Mouse (Mus musculus): ENCODE data around the gene Prps1. TPM values are rescaled to one million over a fixed set of nuclear protein-coding genes. Genes with fewer than 3 reads are reported as not detected.
A peak's percentile ranks its signal among the peaks of the same experiment; 100 is the strongest.

Prps1 gene
- polyA plus RNA-seq, 1 experiment from 2014 or later: 20.8 TPM

DNA sequence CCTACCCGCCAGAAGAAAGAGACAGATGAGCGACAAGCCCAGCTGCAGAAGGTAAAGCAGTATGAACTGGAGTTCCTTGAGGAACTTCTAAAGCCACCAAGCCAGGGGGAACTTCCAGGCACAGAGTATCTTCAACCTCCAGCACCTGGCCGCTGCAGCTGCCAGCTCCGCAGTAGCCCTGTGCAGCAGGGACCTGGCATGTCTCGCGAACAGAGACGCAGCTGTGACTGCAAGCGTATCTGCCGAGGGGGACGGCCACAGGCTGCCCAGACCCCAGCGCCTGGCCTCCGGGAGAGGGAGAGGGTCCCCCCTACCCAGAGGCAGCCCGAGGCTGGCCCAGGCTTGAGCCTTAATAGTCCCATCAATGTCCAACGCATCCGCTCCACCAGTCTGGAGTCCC is 24.4 kb upstream of the Prps1 start:
- Histone ChIP-seq H3K27ac (ENCODE audit: low read length) (no peak overlapping the region), H3K9me3 (ENCODE audit: low read length) (no peaks in the 10 kb centered on the region), H3K4me2 (replicated peaks; ENCODE audit: low read depth, low read length) (no peak overlapping the region), H3K4me1 (ENCODE audit: insufficient read depth, low read depth, low read length) (no peaks in the 10 kb centered on the region), H3K4me3 (ENCODE audit: low read depth, low read length) (no peak overlapping the region), H3K27me3 (replicated peaks; ENCODE audit: insufficient read depth, low read length) (no peaks in the 10 kb centered on the region), H3K36me3 (ENCODE audit: insufficient read depth, low read length) (no peaks in the 10 kb centered on the region), H3K9ac (replicated peaks; ENCODE audit: low read depth) (no peak overlapping the region)
- DNase-seq (ENCODE audit: low spot score) (no peak), ATAC-seq (no peak)
- TF ChIP-seq CTCF (IDR thresholded peaks at IDR 0.05) (no peak), EP300 (IDR thresholded peaks at IDR 0.05) (no peak)
- WGBS: 82% methylated on average over 15 of the region's 15 CpGs

DNA sequence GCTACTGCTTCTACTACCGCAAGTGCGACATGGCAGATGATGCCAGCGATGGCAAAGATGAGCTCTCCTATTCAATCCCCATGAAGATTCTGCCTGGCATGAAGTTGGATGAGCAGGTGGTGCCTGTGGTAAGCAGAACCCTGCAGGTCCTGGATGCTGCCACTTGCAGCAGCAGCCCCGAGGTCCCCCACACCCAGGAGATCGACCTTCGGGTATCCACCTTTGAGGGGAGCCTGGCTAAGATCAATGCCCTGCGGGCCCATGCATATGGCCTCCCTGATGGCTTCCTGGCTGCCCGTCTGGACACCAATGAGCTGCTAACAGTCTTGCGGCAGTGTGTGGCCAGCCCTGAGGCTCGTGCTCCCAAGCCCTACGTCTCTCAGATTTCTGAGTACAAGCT is 23.6 kb upstream of the Prps1 start:
- TF ChIP-seq CTCF (IDR thresholded peaks at IDR 0.05): no peak
- no peak for TF ChIP-seq EP300 (IDR thresholded peaks at IDR 0.05)
- ATAC-seq (no peak), DNase-seq (ENCODE audit: low spot score) (no peak)
- Histone ChIP-seq H3K4me2 (replicated peaks; ENCODE audit: low read depth, low read length) (no peak overlapping the region), H3K4me1 (ENCODE audit: insufficient read depth, low read depth, low read length) (no peaks in the 10 kb centered on the region), H3K27me3 (replicated peaks; ENCODE audit: insufficient read depth, low read length) (no peaks in the 10 kb centered on the region), H3K27ac (ENCODE audit: low read length) (no peak overlapping the region), H3K9me3 (ENCODE audit: low read length) (no peaks in the 10 kb centered on the region), H3K36me3 (ENCODE audit: insufficient read depth, low read length) (no peaks in the 10 kb centered on the region), H3K4me3 (ENCODE audit: low read depth, low read length) (no peak overlapping the region), H3K9ac (replicated peaks; ENCODE audit: low read depth) (no peak overlapping the region)
- 79% methylated on average over 11 of the region's 11 CpGs for WGBS

DNA sequence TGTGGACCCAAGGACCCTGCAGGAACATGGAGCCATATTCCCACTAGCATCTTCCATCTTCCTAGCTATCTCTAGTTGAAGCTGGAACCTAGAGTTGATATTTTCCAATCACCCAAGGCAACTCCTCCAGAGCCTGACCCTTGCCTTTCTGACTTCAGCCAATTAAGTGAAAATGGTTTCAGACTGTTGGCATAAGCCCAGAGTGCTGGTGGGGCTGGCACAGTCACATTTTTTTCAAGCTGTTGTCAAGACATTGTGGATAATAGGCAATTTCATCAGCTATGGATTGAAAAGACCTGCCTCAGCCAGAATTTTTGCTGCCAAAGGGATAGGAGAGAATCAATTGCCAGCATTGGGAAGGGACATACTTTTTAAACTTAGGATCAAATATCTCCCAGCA is 18.5 kb upstream of the Prps1 start:
- H3K9me3 ChIP-seq (ENCODE audit: low read length): no peaks in the 10 kb centered on the region
- H3K27ac ChIP-seq (ENCODE audit: low read length): no peak overlapping the region
- H3K9ac ChIP-seq (replicated peaks; ENCODE audit: low read depth): no peak overlapping the region
- no peak overlapping the region for H3K4me3 ChIP-seq (ENCODE audit: low read depth, low read length)
- no peak for TF ChIP-seq EP300 (IDR thresholded peaks at IDR 0.05)
- TF ChIP-seq CTCF (IDR thresholded peaks at IDR 0.05): no peak
- no peak for ATAC-seq
- DNase-seq (ENCODE audit: low spot score): no peak
- no peaks in the 10 kb centered on the region for H3K36me3 ChIP-seq (ENCODE audit: insufficient read depth, low read length)
- no peaks in the 10 kb centered on the region for H3K4me1 ChIP-seq (ENCODE audit: insufficient read depth, low read depth, low read length)
- no peaks in the 10 kb centered on the region for H3K27me3 ChIP-seq (replicated peaks; ENCODE audit: insufficient read depth, low read length)
- no peak overlapping the region for H3K4me2 ChIP-seq (replicated peaks; ENCODE audit: low read depth, low read length)

DNA sequence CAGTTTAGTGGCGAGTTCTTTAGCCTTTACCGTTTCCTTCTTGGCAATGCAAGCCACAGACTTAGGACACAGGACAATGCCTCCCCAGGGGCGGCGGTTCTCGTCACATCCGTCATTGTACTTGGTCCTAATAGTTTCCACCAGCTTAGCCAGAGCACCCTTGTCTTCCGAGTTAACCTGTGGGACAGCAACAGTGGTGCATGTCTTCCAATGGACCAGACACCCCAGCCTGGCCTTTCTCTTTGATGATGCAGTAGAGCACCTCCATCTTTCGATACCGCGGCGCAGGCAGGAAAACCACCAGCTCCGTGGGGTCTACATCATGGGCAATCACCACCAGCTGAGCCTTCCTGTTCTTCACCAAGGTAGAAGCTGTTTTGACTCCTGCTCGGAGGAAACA is 10.9 kb upstream of the Prps1 start:
- H3K4me3 ChIP-seq (ENCODE audit: low read depth, low read length): no peak overlapping the region
- no peak overlapping the region for H3K9ac ChIP-seq (replicated peaks; ENCODE audit: low read depth)
- no peak for DNase-seq (ENCODE audit: low spot score)
- H3K4me2 ChIP-seq (replicated peaks; ENCODE audit: low read depth, low read length): no peak overlapping the region
- TF ChIP-seq EP300 (IDR thresholded peaks at IDR 0.05): no peak
- no peak for TF ChIP-seq CTCF (IDR thresholded peaks at IDR 0.05)
- no peak for ATAC-seq
- no peaks in the 10 kb centered on the region for H3K9me3 ChIP-seq (ENCODE audit: low read length)
- no peaks in the 10 kb centered on the region for H3K4me1 ChIP-seq (ENCODE audit: insufficient read depth, low read depth, low read length)
- H3K36me3 ChIP-seq (ENCODE audit: insufficient read depth, low read length): no peaks in the 10 kb centered on the region
- H3K27me3 ChIP-seq (replicated peaks; ENCODE audit: insufficient read depth, low read length): no peaks in the 10 kb centered on the region
- H3K27ac ChIP-seq (ENCODE audit: low read length): no peak overlapping the region
- WGBS: 76% methylated on average over 13 of the region's 13 CpGs

DNA sequence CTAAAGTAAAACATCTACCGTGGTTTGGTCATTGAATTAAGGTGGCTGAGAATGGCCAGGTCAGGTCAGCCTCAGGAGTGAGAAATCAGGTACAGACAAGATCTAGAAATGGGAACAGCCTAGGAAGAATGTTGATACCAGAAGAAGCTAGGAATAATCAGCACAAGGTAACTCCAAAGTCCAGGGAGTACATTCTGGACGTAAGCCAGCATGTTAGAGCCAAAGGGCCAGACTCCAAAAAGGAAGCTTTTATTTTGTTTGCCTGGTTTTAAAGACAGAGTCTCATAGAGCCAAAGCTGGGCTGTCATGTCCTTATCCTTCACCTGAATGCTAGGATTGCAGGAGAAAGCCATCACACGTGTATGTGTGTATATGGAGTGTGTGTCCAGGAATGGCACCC is 6.3 kb upstream of the Prps1 start:
- DNase-seq (ENCODE audit: low spot score) (no peak), ATAC-seq (no peak)
- Histone ChIP-seq H3K4me3 (ENCODE audit: low read depth, low read length) (no peak overlapping the region), H3K4me1 (ENCODE audit: insufficient read depth, low read depth, low read length) (no peaks in the 10 kb centered on the region), H3K9ac (replicated peaks; ENCODE audit: low read depth) (no peak overlapping the region), H3K9me3 (ENCODE audit: low read length) (no peaks in the 10 kb centered on the region), H3K27me3 (replicated peaks; ENCODE audit: insufficient read depth, low read length) (no peaks in the 10 kb centered on the region), H3K4me2 (replicated peaks; ENCODE audit: low read depth, low read length) (no peak overlapping the region), H3K36me3 (ENCODE audit: insufficient read depth, low read length) (no peaks in the 10 kb centered on the region), H3K27ac (ENCODE audit: low read length) (no peak overlapping the region)
- TF ChIP-seq CTCF (IDR thresholded peaks at IDR 0.05): no peak
- no peak for TF ChIP-seq EP300 (IDR thresholded peaks at IDR 0.05)
- 48% methylated on average over 3 of the region's 3 CpGs for WGBS

DNA sequence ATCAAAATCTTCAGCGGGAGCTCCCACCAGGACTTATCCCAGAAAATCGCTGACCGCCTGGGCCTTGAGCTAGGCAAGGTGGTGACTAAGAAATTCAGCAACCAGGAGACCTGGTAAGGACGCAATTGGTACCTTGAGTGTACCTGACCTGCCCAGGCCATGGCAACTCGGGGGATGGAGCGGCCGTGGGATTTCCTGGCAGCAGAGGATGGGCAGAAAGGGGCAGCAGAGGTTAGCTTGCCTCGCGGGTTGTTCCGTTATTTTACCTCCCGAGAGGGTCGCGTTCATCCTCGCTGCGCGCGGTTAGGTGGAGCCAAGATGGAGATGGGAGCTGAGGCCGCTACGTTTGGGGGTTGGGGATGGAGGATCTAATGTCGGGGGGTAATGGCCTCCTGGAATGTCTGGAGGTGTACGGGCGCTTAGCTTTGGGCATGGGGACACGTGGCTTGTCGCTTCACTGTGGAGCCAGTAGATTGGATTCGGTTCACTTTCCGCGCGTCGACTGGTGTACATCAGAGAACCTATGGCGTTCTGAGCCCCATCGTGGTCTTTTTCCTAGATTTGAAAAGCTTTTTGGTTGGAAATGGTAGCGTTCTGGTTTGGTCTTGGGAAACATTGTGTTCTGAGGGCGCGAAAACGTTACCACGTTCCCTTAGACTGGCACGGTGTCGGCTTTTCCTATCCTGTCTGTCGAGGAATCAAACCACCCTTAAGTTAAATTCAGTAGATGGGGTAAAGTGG is 508 bp downstream of the Prps1 start:
- peak; percentile 43 for ATAC-seq
- Histone ChIP-seq H3K27ac (ENCODE audit: low read length) (no peak overlapping the region), H3K9ac (replicated peaks; ENCODE audit: low read depth) (no peak overlapping the region), H3K9me3 (ENCODE audit: low read length) (no peaks in the 10 kb centered on the region), H3K4me3 (ENCODE audit: low read depth, low read length) (peak overlapping the region; percentile 49), H3K27me3 (replicated peaks; ENCODE audit: insufficient read depth, low read length) (no peaks in the 10 kb centered on the region), H3K4me1 (ENCODE audit: insufficient read depth, low read depth, low read length) (no peaks in the 10 kb centered on the region), H3K4me2 (replicated peaks; ENCODE audit: low read depth, low read length) (peak overlapping the region; percentile 64), H3K36me3 (ENCODE audit: insufficient read depth, low read length) (no peaks in the 10 kb centered on the region)
- no peak for TF ChIP-seq EP300 (IDR thresholded peaks at IDR 0.05)
- no peak for TF ChIP-seq CTCF (IDR thresholded peaks at IDR 0.05)
- WGBS: 18% methylated on average over 38 of the region's 39 CpGs
- peak; percentile 5 for DNase-seq (ENCODE audit: low spot score)

DNA sequence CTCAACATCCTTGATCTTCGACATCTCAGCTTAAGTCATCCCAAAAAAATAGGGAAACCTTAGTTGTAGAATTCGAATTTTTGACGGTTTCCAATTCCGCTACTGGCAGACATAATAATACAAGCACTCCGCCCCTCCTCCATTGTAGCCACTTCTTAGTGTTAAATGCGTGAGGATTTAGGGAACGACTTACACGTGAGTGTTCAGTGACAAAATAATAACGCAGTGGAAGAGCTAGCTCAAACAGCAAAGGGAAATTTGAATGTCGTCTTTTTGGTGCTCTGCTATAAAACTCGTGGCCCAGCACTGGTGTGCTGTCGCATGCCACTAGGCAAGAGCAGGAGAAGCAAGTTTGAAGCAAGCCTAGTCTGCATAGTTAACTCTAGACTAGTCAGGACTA is 1.1 kb downstream of the Prps1 start:
- Histone ChIP-seq H3K4me2 (replicated peaks; ENCODE audit: low read depth, low read length) (peak overlapping the region; percentile 64), H3K27ac (ENCODE audit: low read length) (no peak overlapping the region), H3K9me3 (ENCODE audit: low read length) (no peaks in the 10 kb centered on the region), H3K4me3 (ENCODE audit: low read depth, low read length) (peak overlapping the region; percentile 49), H3K27me3 (replicated peaks; ENCODE audit: insufficient read depth, low read length) (no peaks in the 10 kb centered on the region), H3K9ac (replicated peaks; ENCODE audit: low read depth) (no peak overlapping the region), H3K4me1 (ENCODE audit: insufficient read depth, low read depth, low read length) (no peaks in the 10 kb centered on the region), H3K36me3 (ENCODE audit: insufficient read depth, low read length) (no peaks in the 10 kb centered on the region)
- no peak for DNase-seq (ENCODE audit: low spot score)
- no peak for ATAC-seq
- no peak for TF ChIP-seq CTCF (IDR thresholded peaks at IDR 0.05)
- no peak for TF ChIP-seq EP300 (IDR thresholded peaks at IDR 0.05)
- WGBS: 16% methylated on average over 12 of the region's 12 CpGs
